Mouse (Mus musculus): ENCODE measurements around the gene Slc25a36. TPM values are rescaled to one million over a fixed set of nuclear protein-coding genes. Genes with fewer than 3 reads are reported as not detected.
A peak's percentile ranks its signal among the peaks of the same experiment; 100 is the strongest.

The Slc25a36 gene
- 91.8 and 98.3 TPM in 2 replicates for polyA plus RNA-seq (2016; fragmentation: Nextera tagmentation; extraction: Ambion mirVana)

- peaks cover 4% of the 10 kb centered on the region for H3K36me3 ChIP-seq
- peak within 1 kb of the TSS; percentile 91 for H3K9ac ChIP-seq
- peak; percentile 99 for ATAC-seq (ENCODE audit: insufficient number of reproducible peaks, low FRiP score)
- peaks cover 32% of the 10 kb centered on the region for H3K4me1 ChIP-seq (replicated peaks)
- under 1% methylated on average over 91 of the region's 91 CpGs for WGBS
- no peaks in the 10 kb centered on the region for H3K27me3 ChIP-seq (replicated peaks)
- H3K27ac ChIP-seq (ENCODE audit: poor library complexity, severe bottlenecking): peak within 1 kb of the TSS; percentile 93
- peak within 1 kb of the TSS; percentile 73 for H3K4me3 ChIP-seq
- H3K4me2 ChIP-seq: peak within 1 kb of the TSS; percentile 67
- no peaks in the 10 kb centered on the region for H3K9me3 ChIP-seq (replicated peaks)
Measured at GRCm38 (mm10) chr9:97110571-97111390, at the start of gene Slc25a36. Slc25a36 (minus strand) TSS chr9:97111157.

GRCm38 (mm10) chr9:97158412-97158811, 47.5 kb upstream of the Slc25a36 start:
- Histone ChIP-seq H3K4me3 (no peak overlapping the region), H3K4me2 (no peak overlapping the region), H3K4me1 (replicated peaks) (0 out of 2 replicates have a peak, but pooled peaks cover 10% of the 10 kb centered on the region), H3K9me3 (replicated peaks) (no peaks in the 10 kb centered on the region), H3K9ac (no peak overlapping the region), H3K27ac (ENCODE audit: poor library complexity, severe bottlenecking) (no peak overlapping the region), H3K36me3 (no peaks in the 10 kb centered on the region), H3K27me3 (replicated peaks) (no peaks in the 10 kb centered on the region)
- 55% methylated on average over 3 of the region's 3 CpGs for WGBS
- no peak for ATAC-seq (ENCODE audit: insufficient number of reproducible peaks, low FRiP score)

GRCm38 (mm10) chr9:97155981-97156380, 45.0 kb upstream of the Slc25a36 start:
- Histone ChIP-seq H3K27me3 (replicated peaks) (no peaks in the 10 kb centered on the region), H3K27ac (ENCODE audit: poor library complexity, severe bottlenecking) (peak overlapping the region; percentile 12; the same call in 1 of the 2 replicates), H3K4me2 (no peak overlapping the region), H3K36me3 (no peaks in the 10 kb centered on the region), H3K9ac (no peak overlapping the region), H3K9me3 (replicated peaks) (no peaks in the 10 kb centered on the region), H3K4me1 (replicated peaks) (0 out of 2 replicates have a peak, but pooled peaks cover 10% of the 10 kb centered on the region), H3K4me3 (no peak overlapping the region)
- WGBS: 44% methylated on average over 3 of the region's 3 CpGs
- ATAC-seq (ENCODE audit: insufficient number of reproducible peaks, low FRiP score): no peak

GRCm38 (mm10) chr9:97154956-97155355, 44.0 kb upstream of the Slc25a36 start:
- H3K4me3 ChIP-seq: no peak overlapping the region
- WGBS: 76% methylated on average over 4 of the region's 4 CpGs
- no peak overlapping the region for H3K27ac ChIP-seq (ENCODE audit: poor library complexity, severe bottlenecking)
- no peaks in the 10 kb centered on the region for H3K36me3 ChIP-seq
- H3K9me3 ChIP-seq (replicated peaks): no peaks in the 10 kb centered on the region
- no peak overlapping the region for H3K4me2 ChIP-seq
- no peaks in the 10 kb centered on the region for H3K27me3 ChIP-seq (replicated peaks)
- no peak overlapping the region for H3K9ac ChIP-seq
- ATAC-seq (ENCODE audit: insufficient number of reproducible peaks, low FRiP score): no peak
- H3K4me1 ChIP-seq (replicated peaks): 0 out of 2 replicates have a peak, but pooled peaks cover 10% of the 10 kb centered on the region

GRCm38 (mm10) chr9:97153006-97153405, 42.0 kb upstream of the Slc25a36 start:
- Histone ChIP-seq H3K4me3 (no peak overlapping the region), H3K27ac (ENCODE audit: poor library complexity, severe bottlenecking) (no peak overlapping the region), H3K4me2 (no peak overlapping the region), H3K36me3 (no peaks in the 10 kb centered on the region), H3K4me1 (replicated peaks) (0 out of 2 replicates have a peak, but pooled peaks cover 10% of the 10 kb centered on the region), H3K9ac (no peak overlapping the region), H3K9me3 (replicated peaks) (no peaks in the 10 kb centered on the region), H3K27me3 (replicated peaks) (no peaks in the 10 kb centered on the region)
- ATAC-seq (ENCODE audit: insufficient number of reproducible peaks, low FRiP score): no peak
- WGBS: 70% methylated on average over 3 of the region's 3 CpGs

- Histone ChIP-seq H3K36me3 (no peaks in the 10 kb centered on the region), H3K27me3 (replicated peaks) (no peaks in the 10 kb centered on the region), H3K9me3 (replicated peaks) (no peaks in the 10 kb centered on the region), H3K9ac (no peak overlapping the region), H3K4me2 (no peak overlapping the region), H3K4me3 (no peak overlapping the region), H3K27ac (ENCODE audit: poor library complexity, severe bottlenecking) (0 out of 2 replicates have a peak overlapping the region, but pooled peaks have one; percentile 37), H3K4me1 (replicated peaks) (peaks cover 23% of the 10 kb centered on the region)
- 62% methylated on average over 2 of the region's 2 CpGs for WGBS
- ATAC-seq (ENCODE audit: insufficient number of reproducible peaks, low FRiP score): peak; percentile 25; the same call in 1 of the 2 replicates
Measured at GRCm38 (mm10) chr9:97147270-97147669, 36.3 kb upstream of the Slc25a36 start.

- WGBS: 41% methylated on average over 6 of the region's 6 CpGs
- Histone ChIP-seq H3K4me2 (no peak overlapping the region), H3K9me3 (replicated peaks) (no peaks in the 10 kb centered on the region)
Measured at GRCm38 (mm10) chr9:97145351-97145750, 34.4 kb upstream of the Slc25a36 start.

GRCm38 (mm10) chr9:97143416-97143815, 32.5 kb upstream of the Slc25a36 start:
- no peak overlapping the region for H3K4me2 ChIP-seq
- no peak overlapping the region for H3K4me3 ChIP-seq
- ATAC-seq (ENCODE audit: insufficient number of reproducible peaks, low FRiP score): no peak
- H3K9ac ChIP-seq: no peak overlapping the region
- WGBS: 91% methylated on average over 5 of the region's 5 CpGs
- no peak overlapping the region for H3K27ac ChIP-seq (ENCODE audit: poor library complexity, severe bottlenecking)
- no peaks in the 10 kb centered on the region for H3K9me3 ChIP-seq (replicated peaks)
- no peaks in the 10 kb centered on the region for H3K27me3 ChIP-seq (replicated peaks)
- H3K4me1 ChIP-seq (replicated peaks): peaks cover 29% of the 10 kb centered on the region
- no peaks in the 10 kb centered on the region for H3K36me3 ChIP-seq

More at GRCm38 (mm10) chr9:97145351-97145750, 34.4 kb upstream of the Slc25a36 start:
- Histone ChIP-seq H3K36me3 (no peaks in the 10 kb centered on the region), H3K27ac (ENCODE audit: poor library complexity, severe bottlenecking) (peak overlapping the region; percentile 69), H3K9ac (no peak overlapping the region), H3K27me3 (replicated peaks) (no peaks in the 10 kb centered on the region), H3K4me1 (replicated peaks) (peaks cover 25% of the 10 kb centered on the region), H3K4me3 (no peak overlapping the region)
- ATAC-seq (ENCODE audit: insufficient number of reproducible peaks, low FRiP score): no peak

- H3K9ac ChIP-seq: no peak overlapping the region
- WGBS: 79% methylated on average over 1 of the region's 1 CpGs
- ATAC-seq (ENCODE audit: insufficient number of reproducible peaks, low FRiP score): no peak
- H3K4me3 ChIP-seq: no peak overlapping the region
- H3K27ac ChIP-seq (ENCODE audit: poor library complexity, severe bottlenecking): no peak overlapping the region
- H3K4me1 ChIP-seq (replicated peaks): peaks cover 29% of the 10 kb centered on the region
- no peak overlapping the region for H3K4me2 ChIP-seq
- no peaks in the 10 kb centered on the region for H3K9me3 ChIP-seq (replicated peaks)
- no peaks in the 10 kb centered on the region for H3K36me3 ChIP-seq
- H3K27me3 ChIP-seq (replicated peaks): no peaks in the 10 kb centered on the region
Measured at GRCm38 (mm10) chr9:97142558-97142957, 31.6 kb upstream of the Slc25a36 start.

GRCm38 (mm10) chr9:97141723-97142122, 30.8 kb upstream of the Slc25a36 start:
- Histone ChIP-seq H3K4me1 (replicated peaks) (peaks cover 21% of the 10 kb centered on the region), H3K27me3 (replicated peaks) (no peaks in the 10 kb centered on the region), H3K9ac (no peak overlapping the region), H3K4me3 (no peak overlapping the region), H3K27ac (ENCODE audit: poor library complexity, severe bottlenecking) (no peak overlapping the region), H3K9me3 (replicated peaks) (no peaks in the 10 kb centered on the region), H3K4me2 (no peak overlapping the region), H3K36me3 (no peaks in the 10 kb centered on the region)
- WGBS: 65% methylated on average over 2 of the region's 2 CpGs
- no peak for ATAC-seq (ENCODE audit: insufficient number of reproducible peaks, low FRiP score)

GRCm38 (mm10) chr9:97140145-97140932, 29.4 kb upstream of the Slc25a36 start:
- no peak overlapping the region for H3K9ac ChIP-seq
- no peak overlapping the region for H3K27ac ChIP-seq (ENCODE audit: poor library complexity, severe bottlenecking)
- WGBS: 73% methylated on average over 10 of the region's 10 CpGs
- no peak overlapping the region for H3K4me3 ChIP-seq
- H3K4me1 ChIP-seq (replicated peaks): peaks cover 9% of the 10 kb centered on the region
- H3K36me3 ChIP-seq: no peaks in the 10 kb centered on the region
- no peak overlapping the region for H3K4me2 ChIP-seq
- no peaks in the 10 kb centered on the region for H3K9me3 ChIP-seq (replicated peaks)
- H3K27me3 ChIP-seq (replicated peaks): no peaks in the 10 kb centered on the region
- ATAC-seq (ENCODE audit: insufficient number of reproducible peaks, low FRiP score): no peak
